Mouse (Mus musculus): Measurements from ENCODE around the gene Ank3.
A peak's percentile ranks its signal among the peaks of the same experiment; 100 is the strongest.

The Ank3 gene

DNA sequence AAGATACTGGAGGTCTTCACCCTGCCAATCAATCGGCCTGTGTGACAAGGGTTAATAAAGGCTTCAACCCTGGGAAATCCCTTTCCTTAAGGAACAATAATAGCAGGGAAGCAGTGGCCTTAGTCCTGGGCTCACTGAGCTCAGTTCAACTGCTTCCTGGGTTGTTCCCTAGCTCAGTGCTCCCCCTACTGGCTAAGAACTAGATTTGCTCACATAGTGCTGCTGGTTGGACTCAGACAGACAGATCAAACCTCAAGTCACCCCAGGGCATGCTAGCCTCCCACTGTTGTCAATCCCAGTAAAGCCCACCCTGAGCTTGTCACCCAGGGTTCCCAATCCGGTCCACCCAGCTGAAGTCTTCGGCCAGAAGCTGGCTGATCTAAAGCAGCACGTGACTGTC is 447.2 kb downstream of the Ank3 start:
- peak; percentile 21 for DNase-seq (ENCODE audit: low read depth)

DNA sequence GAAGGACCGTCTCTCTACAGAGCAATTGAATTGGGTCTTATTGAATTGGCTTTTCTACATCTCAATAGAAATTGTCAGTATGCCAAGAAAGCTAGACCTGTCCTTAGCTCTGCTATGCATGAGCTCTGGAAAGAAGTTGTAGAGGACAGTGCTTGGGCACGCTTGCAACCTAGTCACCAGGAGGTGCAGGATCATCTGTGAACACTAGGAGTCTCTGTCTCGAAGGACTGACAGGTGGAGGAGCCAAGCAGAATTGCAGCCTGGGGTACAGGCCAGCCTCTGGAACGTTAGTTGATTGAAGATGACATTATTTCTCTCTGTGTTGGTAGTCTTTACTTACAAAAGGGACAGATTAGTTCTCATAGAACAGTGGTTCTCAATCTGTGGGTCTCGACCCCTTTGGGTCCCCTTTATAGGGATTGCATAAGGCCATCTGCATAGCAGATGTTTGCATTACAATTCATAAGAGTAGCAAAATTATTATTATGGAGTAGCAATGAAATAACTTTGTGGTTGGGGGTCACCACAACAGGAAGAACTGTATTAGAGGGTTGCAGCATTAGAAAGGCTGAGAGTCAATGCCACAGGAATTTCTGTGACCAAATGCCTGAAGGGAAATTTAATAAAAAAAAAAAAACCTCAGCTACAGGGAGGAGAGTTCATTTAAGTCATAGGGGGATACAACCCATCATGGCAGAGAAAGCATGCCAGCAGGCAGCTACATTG is 454.0 kb downstream of the Ank3 start:
- no peak for DNase-seq (ENCODE audit: low read depth)

DNA sequence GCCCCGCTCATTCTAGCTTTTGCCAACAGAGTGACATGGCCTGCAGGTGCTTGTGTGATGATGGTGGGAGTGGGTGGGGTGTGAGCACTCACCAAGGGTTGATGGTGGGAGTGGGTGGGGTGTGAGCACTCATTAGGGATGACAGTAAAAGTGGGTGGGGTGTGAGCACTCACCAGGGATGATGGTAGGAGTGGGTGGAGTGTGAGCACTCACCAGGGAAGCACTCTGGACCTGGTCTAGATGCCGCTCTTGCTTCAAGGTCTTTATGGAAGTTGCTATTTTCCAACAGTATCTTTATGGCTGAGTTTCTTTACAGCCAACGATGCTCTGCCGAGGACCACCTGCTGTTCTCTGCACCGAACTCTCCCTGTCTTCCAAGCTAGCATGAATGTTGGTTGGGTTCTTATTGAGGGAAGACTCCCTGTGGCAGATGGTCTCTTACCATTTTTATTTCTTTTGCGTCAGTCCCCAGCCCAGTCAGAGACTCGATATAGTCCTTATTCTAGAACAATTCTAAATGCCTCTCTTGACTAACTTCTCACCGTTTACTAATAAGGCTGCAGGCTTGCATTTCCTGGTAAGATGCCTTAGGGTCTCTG is 456.1 kb downstream of the Ank3 start:
- no peak for DNase-seq (ENCODE audit: low read depth)

DNA sequence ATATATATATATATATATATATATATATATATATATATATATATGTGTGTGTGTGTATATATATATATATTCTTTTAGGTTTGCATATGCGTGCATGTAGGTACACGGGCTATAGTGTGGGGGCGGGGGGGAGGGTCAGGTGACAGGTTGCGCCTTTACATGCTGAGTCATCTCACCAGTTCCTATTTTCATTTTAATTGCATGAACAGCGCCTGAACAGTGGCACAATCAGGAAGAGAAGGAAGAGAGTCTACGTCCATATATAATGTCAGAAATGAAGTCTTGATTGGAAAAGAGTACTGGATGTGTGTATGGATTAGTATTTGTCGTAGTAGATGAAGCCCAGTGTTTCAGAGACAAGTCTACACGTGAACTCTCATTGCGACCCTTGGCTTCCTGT is 459.4 kb downstream of the Ank3 start:
- no peak for DNase-seq (ENCODE audit: low read depth)

DNA sequence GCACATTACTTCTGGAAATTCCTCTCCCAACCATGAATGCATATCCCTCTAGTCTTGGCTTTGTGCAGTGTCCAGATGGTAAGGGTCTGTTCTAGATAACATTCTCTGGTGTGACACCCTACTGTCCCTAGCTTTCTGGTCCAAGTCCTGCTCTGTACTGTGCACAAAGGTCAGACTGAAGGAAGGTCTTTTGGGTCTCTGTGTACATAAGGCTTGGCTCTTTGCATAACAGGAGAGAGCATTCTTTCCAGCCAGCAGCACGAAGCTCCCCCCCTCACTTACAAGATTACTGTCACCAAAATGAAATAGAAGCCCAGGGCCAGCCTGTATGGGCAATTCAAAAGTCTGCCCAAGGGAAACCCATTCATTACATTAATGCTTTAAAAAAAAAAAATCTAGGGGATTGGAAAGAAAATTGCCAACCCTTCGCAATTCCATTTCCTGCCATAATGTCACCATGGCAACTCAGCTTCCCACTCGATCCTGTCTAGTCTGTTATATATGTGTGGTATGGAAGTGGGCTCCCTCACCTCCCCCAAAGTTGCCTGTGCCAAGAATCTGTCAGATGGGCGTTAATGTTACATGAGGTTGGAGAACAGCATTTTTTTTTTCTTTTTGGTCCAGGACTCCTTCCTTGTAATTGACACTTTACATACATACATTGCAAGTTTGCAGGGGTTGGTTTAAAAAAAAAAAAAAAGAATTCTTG is 460.5 kb downstream of the Ank3 start:
- no peak for DNase-seq (ENCODE audit: low read depth)

DNA sequence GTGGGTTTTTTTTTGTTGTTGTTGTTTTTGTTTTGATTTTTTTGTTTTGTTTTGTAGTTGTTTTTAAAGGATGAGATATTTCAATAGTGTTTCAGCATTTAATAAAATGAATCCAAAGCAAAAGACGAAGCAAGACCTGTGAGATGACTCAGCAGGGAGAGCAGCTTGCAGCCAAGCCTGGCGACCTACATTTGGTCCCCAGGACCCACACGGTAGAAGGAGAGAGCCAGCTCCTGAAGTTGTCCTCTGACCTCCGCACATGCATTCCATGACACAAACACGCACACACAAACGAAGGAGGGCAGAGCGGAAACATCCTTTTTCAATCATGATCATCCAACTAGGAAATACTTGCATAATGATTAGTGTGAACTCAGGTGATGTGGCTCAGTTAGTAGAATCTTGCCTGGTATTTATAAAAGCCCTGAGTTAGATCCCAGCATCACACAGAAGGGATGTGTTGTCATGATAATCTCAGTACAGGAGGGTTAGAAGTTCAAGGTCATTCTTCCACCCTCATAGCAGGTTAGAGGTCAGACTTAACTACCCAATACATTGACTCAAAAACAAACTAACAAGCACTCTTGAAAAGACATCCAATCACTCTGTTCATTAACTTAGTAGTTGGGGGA is 461.4 kb downstream of the Ank3 start:
- no peak for DNase-seq (ENCODE audit: low read depth)

DNA sequence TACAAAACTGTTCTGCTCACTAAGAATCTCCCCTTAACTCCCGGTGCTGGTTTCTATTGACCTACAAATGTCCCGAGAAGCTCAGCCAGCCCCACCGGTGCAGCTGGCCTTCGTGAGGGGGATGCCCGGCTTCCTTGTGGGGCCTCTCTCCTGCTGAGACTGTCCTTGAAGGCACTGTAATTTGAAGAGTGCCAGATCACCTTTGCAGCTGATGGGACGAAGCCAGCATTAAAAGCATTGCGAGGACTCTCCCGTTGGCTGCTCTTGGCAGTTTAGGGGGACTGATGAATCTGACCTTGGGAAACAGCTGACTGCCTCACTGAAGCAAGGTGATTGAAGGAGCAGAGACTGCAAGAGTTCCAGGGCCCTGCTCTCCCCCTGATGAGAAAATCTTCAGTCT is 464.3 kb downstream of the Ank3 start:
- DNase-seq (ENCODE audit: low read depth), result no peak

DNA sequence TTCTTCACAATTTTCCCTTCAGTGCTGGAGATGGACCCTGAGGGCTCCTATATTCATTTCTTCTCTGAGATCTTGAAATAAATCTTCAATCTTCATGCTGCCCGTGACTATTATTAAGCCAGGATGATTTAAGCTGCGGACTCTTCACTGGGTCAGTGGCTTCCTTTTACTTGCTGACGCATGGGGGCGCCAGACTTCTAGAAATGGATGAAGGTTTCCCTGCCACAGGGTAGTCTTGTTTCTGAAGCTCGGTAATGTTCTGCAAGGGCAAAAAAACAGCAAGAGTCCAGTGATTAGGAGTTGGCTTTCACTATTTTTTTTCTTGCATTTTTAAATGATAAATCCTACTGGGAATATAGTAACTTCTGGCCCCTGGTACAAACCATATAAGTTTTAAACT is 471.8 kb downstream of the Ank3 start:
- peak; percentile 55 for DNase-seq (ENCODE audit: low read depth)

DNA sequence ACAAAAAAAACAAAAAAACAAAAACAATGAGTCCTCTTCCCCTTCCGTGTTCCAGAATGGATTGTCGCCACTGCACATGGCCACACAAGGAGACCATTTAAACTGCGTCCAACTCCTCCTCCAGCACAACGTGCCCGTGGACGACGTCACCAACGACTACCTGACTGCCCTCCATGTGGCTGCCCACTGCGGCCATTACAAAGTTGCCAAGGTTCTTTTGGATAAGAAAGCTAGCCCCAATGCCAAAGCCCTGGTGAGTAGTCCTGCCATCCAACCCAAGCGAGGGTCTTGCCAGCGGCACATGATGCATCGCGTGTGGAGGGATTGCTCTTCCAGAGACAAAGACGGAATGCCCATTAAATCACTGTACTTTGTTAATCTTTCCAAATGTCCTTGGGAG is 472.4 kb downstream of the Ank3 start:
- no peak for DNase-seq (ENCODE audit: low read depth)

DNA sequence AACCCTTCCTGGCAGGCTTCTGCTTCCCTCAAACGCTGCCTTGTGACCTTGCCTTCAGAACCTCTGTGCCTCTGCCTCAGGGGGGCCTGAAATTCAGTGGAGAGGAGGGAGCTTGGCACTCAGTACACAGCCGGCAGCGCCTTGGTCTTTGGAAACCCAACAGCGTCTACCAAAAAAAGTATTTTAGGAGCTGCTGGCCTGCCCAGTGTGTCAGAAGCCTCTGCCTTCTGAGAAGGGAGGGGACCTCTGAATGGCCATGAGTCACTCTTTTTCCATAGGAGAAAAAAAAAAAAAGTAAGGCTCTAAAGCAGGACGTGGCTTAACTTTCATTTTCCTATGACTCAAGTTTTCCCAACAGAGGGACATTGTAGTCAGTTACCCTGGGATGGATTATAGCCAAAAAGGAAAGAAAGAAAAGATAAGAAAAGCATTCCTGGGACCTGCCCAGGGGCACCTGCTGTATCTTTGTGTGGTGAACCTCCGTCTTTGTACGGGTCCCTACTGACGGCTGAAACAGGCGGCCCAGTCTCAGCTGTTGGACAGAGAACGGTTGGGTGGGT is 473.7 kb downstream of the Ank3 start:
- DNase-seq (ENCODE audit: low read depth), result no peak

DNA sequence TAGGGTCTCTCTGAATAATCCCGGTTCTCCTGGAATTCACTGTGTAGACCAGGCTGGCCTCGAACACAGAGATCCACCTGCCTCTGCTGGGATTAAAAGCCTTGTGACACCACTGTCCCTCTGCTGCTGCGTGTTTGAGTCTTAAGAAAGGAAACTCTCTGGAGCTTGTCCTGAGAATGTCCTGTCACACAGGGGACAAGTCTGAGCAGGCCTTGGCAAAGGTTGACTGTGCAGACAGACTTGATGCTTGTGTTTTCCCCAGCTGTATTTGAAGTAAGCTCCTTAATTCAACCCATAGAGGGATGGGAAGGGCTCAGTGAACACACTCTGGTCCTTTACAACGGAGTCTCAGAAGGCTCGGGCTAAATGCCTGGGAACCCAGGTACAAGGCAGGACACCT is 474.3 kb downstream of the Ank3 start:
- no peak for DNase-seq (ENCODE audit: low read depth)

DNA sequence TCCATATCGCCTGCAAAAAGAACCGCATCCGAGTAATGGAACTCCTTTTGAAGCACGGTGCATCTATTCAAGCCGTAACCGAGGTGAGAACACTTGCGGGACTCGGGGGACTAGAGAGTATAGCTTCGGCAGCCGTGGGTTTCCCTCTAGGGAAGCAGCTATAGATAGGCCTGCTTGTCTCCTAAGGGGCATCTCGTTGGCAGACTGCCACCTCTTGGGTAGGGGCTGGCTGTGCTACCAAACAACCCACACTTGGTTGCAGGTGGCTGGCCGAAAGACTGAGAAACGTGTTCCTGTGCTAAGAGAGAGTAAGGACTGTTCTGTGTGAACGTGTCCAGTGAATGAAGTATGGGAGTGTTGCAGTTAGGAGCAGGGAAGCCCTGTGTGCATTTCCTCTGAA is 476.2 kb downstream of the Ank3 start:
- DNase-seq (ENCODE audit: low read depth), result no peak

DNA sequence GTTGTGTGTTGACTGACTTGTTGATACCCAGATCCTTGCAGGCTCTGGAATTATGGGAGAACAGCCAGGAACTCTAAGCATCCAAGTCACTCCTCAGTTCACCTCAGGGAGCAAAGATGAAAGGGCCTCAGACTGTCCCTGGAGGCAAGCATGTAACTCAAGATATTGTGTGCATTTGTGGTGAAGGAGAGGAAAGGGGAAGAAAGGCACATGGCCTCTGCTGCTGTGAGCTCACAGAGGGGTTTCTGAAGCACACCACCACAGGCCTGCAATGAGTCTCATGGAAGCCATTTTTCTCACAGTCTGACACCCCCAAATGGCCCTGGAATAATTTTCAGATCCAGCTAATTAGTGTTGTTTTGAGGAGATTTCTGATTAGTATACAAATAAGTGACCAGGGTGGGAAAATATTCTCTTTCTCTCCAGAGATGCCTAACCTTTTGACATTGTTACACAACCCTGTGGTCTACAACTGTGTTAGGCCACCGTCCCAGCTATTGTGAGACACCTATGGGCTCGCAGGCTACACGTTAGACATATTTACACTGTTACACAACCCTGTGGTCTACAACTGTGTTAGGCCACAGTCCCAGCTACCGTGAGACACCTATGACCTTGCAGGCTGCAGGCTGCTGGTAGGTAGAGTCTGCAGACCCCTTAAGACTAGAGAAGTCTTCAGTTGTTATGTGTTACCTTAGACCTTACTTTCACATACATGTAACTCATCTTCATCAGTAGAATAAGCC is 485.5 kb downstream of the Ank3 start:
- no peak for DNase-seq (ENCODE audit: low read depth)

DNA sequence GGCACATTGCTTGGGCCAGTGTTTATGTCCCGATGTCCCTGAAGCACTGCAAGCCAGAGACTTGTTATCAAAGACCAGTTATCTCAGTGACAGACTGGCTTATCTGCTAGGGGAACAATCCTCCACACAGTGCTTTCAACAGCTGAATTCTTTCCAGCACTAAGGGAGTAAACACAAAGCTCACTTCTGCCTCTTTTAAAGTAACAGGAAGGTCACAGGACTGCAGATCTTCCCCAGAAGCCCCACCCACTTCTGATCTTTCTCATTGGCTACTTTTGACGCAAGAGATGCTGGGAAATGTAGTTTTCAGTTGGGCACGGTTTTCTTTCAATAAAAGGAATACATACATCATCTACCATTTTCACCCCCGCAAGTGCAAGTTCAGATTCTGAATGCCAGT is 489.8 kb downstream of the Ank3 start:
- peak; percentile 60 for DNase-seq (ENCODE audit: low read depth)

DNA sequence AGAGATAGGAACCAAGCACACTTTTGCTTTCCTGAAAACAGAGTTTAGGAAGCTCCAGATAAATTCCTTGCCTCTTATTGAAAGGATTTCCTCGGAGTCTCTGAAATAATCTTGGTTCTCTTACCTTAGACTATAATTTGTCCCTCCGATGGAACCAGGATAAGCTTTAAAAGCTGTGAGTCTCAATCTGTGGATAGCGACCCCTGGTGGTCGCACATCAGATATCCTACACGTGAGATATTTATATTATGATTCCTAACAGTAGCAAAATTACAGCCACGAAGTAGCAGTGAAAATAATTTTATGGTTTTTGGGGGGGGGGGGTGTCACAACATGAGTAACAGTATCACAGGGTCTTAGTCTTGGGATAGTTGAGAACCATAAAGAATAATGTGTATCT is 491.2 kb downstream of the Ank3 start:
- no peak for DNase-seq (ENCODE audit: low read depth)

DNA sequence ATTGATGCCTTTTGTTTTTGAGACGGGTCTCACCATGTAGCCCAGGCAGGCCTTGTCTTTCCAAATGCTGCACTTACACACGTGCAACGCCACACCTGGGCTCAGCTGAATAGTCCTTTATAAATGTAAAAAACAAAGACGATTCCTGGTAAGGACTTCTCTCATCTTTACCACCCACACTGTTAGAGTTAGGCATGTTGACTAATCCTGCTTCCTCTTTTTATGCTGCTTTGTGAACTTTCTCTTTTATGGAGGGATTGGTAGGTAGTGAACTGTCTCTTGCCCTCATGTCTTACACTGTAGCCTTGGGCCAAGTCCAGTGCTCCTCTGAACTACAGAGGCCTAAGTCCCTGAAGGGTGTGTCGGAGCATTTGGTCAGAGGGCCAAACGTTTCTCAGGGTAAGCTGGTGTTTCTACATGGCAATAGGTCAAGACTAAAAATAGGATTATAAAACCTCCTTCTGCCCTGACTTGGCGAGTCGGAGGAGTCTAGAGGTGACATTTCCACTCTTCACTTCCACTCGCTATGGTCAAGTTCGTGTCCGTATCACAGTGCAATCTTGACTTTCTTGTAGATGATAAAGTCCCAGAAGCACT is 491.9 kb downstream of the Ank3 start:
- no peak for DNase-seq (ENCODE audit: low read depth)

DNA sequence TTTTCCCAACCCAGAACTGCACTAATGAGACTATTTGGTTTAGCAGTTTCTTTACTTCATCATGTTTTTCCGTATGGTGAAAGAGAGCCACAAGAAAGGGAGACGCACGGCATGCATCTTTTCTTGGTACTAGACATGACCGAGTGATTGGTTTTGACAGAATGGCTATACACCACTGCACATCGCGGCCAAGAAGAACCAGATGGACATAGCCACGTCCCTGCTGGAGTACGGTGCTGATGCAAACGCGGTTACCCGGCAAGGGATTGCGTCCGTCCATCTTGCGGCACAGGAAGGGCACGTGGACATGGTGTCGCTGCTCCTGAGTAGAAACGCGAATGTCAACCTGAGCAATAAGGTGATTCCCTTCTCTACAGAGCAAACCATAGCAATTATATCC is 493.6 kb downstream of the Ank3 start:
- DNase-seq (ENCODE audit: low read depth), result no peak

DNA sequence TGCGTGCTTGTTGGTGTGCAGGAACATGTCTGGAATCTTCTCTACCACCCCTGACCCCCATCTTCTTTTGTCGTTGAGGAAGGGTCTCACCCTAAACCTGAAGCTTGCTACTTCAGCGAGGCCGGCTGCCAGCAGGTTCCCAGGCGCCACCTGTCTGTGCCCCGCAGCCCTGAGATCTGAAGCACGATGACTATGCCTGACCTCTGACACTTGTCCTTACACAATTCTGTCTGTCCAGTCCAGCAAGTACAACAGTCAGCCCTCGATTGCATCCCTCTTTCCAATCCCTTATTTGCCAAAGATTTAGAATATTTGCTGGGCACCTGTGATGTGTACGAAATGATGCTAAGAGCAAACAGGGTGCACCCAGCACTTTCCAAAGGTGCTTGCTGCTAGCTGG is 497.0 kb downstream of the Ank3 start:
- DNase-seq (ENCODE audit: low read depth), result no peak

DNA sequence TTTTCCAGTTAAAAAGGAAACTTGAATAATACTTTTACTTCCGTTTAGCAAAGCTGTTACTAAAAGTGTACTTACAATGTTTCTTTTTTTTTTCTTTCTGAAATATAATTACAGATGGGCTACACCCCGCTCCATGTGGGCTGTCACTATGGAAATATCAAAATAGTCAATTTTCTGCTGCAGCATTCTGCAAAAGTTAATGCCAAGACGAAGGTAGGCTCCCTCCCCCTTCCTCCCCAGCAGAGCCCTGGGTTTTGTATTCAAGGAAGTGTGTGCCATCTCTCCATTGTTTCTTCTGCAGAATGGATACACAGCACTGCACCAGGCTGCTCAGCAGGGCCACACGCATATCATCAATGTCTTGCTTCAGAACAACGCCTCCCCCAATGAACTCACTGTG is 499.4 kb downstream of the Ank3 start:
- DNase-seq (ENCODE audit: low read depth), result no peak

DNA sequence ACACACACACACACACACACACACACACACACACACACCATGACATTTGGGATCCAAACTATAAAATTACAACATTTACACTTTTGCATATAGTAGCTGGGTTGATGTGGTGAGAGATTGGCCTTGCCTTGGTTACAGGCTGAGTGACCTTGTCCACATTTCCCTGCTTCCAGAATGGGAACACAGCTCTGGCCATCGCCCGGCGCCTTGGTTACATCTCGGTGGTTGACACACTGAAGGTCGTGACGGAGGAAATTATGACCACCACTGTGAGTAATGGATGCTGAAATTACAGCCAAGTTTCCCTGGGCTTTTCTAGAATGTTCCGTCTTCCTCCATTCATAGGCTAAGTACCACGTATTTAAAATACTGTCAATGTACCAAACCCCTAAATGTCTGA is 500.2 kb downstream of the Ank3 start:
- DNase-seq (ENCODE audit: low read depth), result no peak

DNA sequence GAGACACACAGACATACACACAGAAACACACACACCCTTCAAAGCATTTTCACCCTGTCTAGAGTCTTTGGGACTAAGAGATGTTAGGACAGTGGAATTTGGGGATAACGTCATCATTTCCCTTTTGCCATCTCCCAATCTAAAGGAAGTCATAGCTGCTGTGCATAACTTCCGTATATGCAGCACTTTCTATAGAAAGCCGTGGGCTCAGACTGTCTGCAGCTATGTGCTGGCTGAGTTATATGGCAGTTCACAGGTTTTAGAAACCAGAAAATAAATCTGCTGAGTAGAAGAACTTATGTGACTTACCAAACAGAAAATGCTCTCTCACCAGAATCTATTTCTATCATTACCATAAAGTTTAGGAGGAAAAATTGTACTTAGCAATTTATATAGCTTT is 501.2 kb downstream of the Ank3 start:
- no peak for DNase-seq (ENCODE audit: low read depth)

DNA sequence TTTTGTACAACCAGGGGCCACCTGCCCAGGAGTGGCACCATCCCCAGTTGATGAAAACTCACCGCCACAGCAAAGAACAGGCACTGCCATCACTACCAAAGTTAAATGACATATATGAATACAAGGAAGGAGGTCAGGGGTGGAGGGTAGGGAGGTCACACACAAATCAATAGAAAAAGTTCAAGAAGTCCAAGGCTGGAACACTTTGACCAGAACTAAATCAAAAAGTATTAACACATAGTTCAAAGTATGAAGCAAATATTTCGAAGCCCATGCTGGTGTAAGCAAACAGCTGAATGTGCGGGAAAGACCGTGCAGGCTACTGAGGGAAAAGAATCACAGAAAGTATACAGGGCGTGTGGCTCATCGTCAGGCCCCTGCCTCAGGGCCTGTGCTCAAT is 503.5 kb downstream of the Ank3 start:
- DNase-seq (ENCODE audit: low read depth), result no peak
